Mouse (Mus musculus) lung, postnatal 0 days (tissue): Measurements from ENCODE around the gene Tmem183a.

Source experiments
- CTCF ChIP-seq: IDR thresholded peaks from 2 replicates; pipeline ENCODE4 v1.5.1; 2016; ENCODE audit warnings: antibody characterized with exemption, mild to moderate bottlenecking
- EP300 ChIP-seq: IDR thresholded peaks from 2 replicates; pipeline ENCODE4 v1.6.1; 2016; ENCODE audit warnings: antibody characterized with exemption, mild to moderate bottlenecking, control low read depth

DNA sequence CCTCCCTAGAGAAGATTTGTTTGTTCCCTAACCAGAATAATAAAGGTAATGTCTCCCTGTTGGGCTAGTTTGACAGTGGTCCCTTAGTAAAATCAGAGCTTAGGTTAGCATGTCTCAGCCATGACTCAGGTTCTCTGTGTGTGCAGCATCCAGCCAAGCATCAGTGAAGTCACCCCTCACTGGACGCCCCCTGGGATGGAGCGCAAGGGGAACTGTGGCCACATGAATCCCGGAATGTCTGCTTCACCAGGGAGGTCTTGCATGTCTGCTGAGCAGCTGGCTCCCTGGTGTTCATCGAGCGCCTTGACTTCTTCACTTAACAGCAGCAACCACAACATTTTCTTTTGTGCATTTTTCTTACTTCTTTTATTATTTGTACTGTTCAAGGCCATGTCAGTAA lies 32.0 kb upstream of the Tmem183a start:
- TF ChIP-seq CTCF (no peak), EP300 (no peak)
